Mouse (Mus musculus) embryo, embryonic 10.5 days (tissue): Measurements from ENCODE around the gene Adarb1.
A peak's percentile ranks its signal among the peaks of the same experiment; 100 is the strongest.

Source experiments
- DNase-seq: peaks from one replicate; pipeline ENCODE4 v3.0.0-alpha.2; 2015; ENCODE audit warnings: low spot score

The Adarb1 gene

DNA sequence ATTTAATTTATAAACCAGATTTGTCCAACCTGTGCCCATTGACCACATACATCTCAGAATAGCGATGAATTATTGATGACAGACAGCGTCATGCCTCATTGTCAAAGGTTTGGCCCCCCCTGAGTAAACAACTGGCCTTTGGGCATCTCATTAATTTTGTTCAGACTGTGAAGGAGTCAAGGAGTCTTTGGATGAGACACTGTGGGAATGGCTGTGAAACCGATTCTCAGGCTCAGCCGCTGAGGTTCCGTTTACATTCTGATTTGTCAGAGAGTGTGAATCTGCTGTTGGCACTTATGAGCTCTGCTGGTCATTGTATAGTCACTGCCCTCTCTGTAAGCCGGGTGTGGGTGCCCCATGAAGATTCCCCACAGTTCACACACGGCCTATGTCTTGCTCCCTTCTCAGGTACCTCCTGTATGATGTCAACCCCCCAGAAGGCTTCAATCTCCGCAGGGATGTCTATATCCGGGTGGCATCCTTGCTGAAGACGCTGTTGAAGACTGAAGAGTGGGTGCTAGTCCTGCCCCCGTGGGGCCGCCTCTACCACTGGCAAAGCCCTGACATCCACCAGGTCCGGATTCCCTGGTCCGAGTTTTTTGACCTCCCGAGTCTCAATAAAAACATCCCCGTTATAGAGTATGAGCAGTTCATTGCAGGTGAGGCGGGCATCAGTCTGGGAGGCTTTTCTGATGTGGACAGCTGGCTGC is 157.7 kb downstream of the Adarb1 start:
- no peak for DNase-seq

DNA sequence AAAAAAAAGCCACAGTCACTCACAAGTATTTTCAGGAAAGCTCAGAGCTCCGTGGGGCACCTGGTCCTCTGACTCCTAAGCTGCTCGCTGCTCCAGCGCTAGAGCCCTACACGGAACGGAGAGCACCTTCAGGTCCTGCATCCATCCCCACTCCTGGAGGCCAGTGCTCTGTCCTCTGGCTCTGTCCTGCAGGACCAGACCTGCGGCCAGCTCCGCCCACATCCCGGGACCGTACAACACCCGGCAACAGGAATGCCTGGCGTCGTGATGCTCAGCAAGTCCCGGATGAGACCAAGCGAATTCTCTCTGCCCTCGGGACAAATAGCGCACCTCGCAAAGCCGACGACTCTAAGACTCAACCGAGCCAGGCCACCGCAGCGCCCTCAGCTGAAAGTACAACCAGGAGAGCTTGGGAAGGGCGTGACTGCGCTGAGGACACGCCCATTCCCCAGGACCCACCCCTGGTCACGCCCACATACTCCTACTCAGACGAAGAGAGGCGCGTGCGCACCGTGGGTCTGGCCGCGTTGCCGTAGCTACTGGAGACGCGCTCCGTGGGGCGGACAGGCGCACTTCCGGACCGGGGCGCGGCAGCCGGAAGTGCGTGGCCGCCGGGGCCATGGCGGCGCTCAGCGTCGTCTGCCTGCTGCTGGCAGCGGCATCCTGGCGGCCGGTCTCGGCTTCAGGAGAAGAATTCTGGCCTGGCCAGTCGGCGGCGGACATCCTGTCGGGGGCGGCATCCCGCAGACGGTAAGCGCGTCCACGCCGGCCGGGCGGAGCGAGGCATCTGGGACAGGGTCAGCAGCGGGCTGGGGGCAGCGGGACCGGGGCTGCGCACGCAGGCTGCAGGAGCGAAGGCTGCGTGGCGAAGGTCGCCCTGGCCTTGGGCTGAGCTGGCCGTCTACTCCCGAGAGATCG is 159.1 kb downstream of the Adarb1 start, which contains the start of gene Pofut2:
Gene Pofut2 (plus strand): TSS at position 515 of the 918 bp plus-strand sequence.
- peak; percentile 100 for DNase-seq

DNA sequence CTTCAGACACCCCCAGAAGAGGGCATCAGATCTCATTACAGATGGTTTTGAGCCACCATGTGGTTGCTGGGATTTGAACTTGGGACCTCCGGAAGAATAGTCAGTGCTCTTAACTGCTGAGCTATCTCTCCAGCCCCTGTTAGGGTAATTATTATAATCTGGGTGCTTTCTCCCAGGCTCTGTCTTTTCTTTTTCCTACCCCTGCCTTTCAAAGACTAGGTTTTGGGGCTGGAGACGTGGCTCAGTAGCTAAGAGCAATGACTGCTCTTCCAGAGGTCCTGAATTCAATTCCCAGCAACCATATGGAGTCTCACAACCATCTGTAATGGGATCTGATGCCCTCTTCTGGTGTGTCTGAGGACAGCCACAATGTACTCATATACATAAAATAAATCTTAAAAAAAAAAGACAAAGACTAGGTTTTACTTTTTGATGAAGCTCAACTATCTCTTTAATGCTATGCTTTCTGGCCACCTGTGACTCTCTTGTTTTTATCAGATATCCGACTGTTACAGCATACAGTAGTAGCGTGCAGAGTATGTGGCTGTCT is 160.0 kb downstream of the Adarb1 start:
- DNase-seq, result no peak

DNA sequence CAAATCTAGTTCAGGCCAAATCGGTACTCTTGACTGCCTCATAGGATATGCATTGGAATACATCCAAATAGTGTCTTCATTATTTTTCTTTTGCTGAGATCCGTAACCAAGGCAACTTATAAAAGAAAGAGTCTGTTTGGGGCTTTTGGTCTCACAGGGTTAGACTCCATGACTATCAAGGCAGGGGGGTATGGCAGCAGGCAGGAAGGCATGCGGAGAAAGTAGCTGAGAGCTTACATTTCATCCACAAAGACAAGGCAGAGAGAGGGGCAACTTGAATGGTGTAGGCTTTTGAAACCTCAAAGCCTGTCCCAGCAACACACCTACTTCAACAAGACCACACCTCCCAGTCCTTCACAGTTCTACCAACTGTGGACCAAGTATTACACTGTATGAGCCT is 162.4 kb downstream of the Adarb1 start:
- no peak for DNase-seq

DNA sequence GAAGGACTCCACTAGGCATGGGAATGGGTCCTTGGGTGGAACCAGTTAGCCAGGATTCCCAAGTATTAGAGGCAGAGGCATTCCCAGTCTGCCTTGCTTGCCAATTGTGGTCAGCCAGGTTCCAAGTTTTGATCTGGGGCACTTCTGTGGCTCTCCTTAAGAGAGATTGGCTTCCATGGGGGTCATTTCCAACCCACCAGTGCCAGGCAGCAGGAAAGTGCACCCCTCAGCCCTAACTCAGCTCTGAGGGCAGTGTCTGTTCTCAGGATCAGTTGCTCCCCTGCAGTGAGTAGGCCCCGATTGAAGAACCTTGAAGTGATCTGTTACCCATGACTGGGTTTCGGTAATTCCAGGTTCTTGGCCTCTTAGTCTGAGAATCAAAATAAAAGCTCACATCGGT is 162.8 kb downstream of the Adarb1 start:
- DNase-seq, result no peak

DNA sequence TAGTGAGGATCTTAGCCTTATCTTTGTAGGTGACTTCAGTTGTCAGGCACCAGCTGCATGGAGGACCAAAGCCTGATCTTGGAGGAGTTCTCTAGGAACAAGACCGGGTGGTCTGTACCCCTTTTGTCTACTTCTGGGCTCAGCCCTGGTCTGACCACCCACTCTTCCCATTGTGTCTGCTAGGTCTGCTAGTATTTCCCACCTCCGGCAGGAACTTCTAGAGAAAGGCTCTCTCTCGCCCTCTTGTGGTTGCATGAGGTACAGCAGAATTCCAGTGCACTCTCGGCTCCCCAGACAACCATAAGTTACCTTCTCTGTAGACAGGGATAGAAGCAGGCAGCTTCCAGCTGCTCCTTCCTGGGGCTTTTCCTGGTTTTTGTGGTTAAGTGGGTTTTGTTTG is 165.3 kb downstream of the Adarb1 start:
- peak; percentile 96 for DNase-seq

DNA sequence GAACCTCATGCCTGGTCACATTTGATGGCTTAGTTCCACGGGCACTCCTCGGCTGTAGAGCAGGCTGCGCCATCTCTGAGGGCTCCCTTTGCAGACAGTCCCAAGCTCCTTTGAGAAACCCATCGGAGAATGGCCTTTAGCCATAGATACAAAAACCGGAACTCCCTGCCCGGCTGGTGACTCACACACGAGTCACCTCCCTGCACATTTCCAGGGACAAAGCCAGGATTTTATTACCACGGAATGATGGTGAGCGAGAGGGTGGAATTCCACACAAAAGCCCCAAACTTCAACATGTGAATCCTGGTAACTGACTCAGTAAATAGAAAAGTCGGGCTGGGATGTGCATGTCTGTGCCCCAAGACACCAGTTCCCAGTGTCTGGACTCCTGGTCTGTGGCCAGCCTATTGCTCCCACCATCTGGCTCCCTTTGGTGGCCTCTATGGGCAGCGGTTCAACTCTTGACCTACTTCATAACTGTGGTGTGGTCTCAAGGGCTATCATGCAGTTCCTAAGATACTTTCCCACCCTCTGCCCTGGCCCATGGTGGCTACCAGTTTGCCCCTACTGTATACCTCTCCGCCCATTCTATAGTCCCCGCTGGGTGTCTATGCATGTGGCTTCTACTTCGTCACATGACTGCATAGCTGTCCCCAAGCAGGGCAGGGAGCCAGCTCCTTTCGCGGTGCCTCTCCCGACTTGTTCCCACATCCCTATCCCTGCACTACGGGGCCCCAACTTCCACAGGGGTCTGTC is 166.1 kb downstream of the Adarb1 start:
- DNase-seq, result no peak

DNA sequence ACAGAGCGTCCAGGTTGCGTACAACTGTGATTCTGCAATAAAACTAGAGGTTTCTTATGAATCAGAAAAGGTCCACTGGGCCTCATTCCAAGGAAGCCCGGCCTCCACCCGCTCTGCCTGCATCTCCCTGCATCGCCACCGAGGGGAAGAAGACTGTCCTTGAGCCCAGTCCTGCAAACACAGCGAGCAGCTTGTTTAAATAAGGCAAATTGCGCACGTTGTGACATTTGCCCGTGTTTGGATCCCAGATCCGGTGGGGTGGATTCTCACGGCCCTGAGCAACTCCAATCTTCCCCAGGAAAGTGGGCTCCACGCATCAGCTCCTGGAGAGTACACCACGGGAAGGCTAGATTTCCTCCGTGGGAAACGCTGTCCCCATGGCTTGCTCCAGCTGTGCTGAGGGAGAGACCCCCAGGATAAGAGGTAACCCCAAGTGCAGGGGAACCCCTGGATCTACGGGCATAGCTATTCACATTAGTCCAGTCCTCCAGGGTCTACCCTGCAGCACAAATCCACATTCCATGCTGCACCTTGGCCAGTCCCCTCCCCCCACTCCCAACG is 166.8 kb downstream of the Adarb1 start:
- no peak for DNase-seq

DNA sequence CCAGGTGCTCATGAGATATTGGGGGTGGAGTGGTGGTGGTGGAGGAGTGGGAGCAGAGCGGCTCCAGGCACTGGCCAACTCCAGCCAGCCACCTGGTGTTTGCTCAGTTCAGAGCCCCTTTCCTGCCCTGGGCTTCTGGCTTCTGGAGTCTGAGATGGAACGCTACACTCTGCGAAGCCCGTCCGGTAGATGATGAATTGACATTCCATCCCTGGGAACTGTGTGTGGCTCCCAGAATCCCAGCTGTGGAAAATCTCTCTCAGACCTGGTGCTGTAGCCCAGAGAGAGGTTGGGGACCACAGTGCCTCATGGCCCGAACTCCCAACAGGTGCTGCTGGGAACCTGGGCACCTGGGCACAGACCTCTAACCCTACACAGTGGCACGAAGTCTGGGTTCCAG is 170.4 kb downstream of the Adarb1 start:
- no peak for DNase-seq

DNA sequence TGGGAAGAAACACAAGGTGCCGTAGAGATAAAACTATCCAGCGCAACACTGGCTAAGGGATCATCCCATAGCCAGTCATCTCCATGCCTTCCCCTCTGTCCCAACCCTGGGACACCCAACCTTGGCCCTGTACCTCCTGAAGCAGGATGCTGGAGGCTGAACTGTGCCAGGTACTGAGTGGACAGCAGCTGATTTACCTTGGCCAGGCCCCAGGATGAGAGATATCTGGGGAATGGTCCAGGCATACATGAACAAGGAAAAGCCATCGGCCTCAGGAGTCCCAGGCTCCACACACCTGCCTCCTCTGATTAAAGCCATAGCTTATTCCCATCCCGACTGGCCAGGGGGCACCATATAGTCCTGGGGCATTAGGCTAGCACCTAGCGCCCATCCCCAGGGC is 171.0 kb downstream of the Adarb1 start:
- no peak for DNase-seq

DNA sequence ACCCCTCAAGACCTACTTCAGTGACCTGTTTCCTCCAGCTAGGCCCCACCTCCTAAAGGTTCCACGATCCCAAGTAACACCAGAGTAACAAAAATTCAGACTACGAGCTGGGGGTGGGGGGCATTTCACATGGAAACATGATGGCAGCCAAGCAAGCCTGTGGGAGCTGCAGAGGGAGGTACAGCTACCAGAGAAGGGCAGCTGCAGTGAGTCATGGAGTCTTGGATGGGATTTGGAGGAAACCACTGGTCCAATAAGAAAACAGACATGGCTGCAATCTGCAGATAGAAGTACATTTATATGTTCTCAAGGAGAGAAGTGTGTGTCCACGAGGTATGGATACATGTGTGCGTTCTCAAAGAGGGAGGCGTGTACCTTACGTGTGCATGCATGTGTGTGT is 173.3 kb downstream of the Adarb1 start:
- no peak for DNase-seq

DNA sequence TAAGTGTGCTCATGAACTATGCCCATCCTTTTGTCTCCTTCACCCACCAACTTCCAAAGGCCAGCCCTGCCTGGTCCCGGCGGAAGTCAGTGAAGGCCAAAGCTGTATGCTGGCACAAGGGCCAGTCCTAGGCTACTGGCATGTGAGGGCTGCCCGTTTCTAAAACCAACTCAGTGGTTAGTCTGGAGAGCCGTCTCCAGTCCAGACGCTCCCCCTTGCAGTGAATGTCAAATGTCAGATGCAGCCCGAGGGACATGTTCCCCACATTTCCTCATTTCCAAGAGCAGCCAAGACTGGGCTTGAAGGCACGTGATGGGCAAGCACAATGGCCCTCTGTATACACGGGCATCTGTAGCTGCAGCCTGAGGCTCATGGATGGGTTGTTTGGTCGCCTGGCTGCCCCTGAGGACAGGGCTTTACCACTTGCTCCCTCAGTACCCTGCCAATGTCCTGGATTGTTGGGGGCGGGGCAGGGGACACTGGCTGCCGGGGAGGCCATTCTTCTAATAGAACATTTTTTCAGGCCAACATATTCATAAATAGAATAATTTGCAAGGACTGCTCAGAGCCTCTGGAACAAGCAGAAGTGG is 174.4 kb downstream of the Adarb1 start:
- DNase-seq, result no peak

DNA sequence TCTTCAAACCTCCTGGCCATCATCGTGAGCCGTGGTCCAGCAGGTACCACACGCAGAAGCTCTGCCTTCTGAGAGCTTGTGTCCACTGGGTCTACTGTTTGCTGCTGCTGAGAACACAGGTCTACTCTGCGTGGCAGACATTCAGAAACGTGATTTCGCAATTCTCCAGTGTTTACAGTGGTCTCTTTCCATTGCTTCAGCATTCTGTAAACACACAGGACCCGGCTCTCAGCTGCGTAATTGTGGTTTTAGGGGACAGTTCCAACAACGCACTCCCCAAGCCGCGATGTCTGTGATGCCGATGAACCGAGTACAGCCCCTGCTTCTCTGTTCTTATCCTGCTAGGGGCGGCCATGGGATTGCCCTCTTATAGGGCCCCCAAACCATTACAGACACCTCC is 175.2 kb downstream of the Adarb1 start:
- DNase-seq, result no peak

DNA sequence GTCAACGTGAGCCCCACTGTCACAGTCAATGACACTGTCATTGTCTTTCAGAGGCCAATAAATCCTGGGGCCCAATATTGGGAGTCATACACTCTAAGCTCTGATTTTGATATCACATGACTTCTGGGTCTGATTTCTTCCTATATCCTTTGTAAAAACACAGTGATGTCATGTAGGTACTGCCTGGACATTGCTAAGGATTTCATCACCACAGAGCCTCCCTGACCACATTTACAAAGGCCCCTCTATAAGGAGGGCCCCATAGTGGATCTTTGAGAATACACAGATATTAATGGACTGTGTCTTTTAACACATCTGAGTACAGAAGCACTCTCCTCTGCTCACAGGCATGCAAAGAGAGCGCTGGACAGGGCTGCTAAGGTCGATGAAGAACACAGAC is 175.7 kb downstream of the Adarb1 start:
- DNase-seq, result no peak

DNA sequence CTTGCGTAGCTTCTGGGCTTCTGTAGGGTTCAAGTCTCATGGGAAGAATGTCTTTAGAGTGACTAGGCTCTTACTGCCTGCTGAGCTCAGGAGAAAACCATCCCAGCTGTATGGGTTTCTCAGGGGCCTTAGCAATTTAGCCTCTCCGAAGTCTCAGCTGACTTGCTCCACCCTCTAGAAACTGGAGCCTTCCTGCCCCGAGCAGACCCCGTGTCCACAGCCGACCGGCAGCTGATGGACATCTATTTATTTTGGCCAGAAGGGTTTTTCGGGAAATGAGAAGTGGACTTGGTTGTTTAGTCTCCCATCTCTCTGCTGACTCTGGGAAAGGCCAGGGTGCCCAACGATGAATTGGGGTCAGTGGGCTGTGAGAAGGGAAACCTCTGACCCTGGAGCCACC is 177.3 kb downstream of the Adarb1 start:
- DNase-seq, result no peak
